16 mouse cellular contexts compared by ENCODE assay signal in genomic region chr5:105138906-105139305, GRCm38 (mm10). TPM values are rescaled to one million over a fixed set of nuclear protein-coding genes. Genes with fewer than 3 reads are reported as not detected.
DNase-seq lines count a peak whose midpoint lies in the region; ATAC-seq and TF ChIP-seq lines count a peak whose summit lies in the region.
"Had no signal": no experiment of that assay in that cellular context is flagged by ENCODE, and none has a peak within 500 bp of the region (broad histone marks: within the 10 kb centered on the region; RNA-seq: fewer than 3 reads in every experiment).

No protein-coding gene starts in this region.

- no peaks in the 10 kb centered on the region for H3K9me3 ChIP-seq in heart, embryonic 11.5 days (replicated peaks; ENCODE audit: control insufficient read depth, low read length)
- H3K9me3 ChIP-seq: embryonic facial prominence, embryonic 10.5 days; limb, embryonic 12.5 days; lung, embryonic 15.5 days; neural tube, embryonic 15.5 days had no signal

- H3K4me2 ChIP-seq in heart, embryonic 11.5 days = peak overlapping the region; percentile 35; the same call in 1 of the 2 replicates
- H3K4me2 ChIP-seq: hindbrain, embryonic 14.5 days; limb, embryonic 12.5 days; lung, embryonic 15.5 days; neural tube, embryonic 15.5 days had no signal

- no peak for DNase-seq in heart, postnatal 25 days (ENCODE audit: low spot score)
- peak; percentile 13 for DNase-seq in testis, postnatal 14 days (ENCODE audit: low spot score)
- DNase-seq in testis, postnatal 10 days (ENCODE audit: low spot score) = no peak
- DNase-seq in splenic B cell, adult 2 months (ENCODE audit: low read depth, low spot score) = peak; percentile 18
- DNase-seq in frontal cortex, postnatal 10 days (ENCODE audit: low spot score in 2 of 2) = no peak
- DNase-seq: cerebellum, postnatal 25 days; gastrocnemius, postnatal 36 days had no signal

- H3K9ac ChIP-seq in heart, embryonic 11.5 days (ENCODE audit: low read depth, low read length) = no peak overlapping the region
- H3K9ac ChIP-seq: hindbrain, embryonic 14.5 days; limb, embryonic 12.5 days; lung, embryonic 15.5 days; neural tube, embryonic 15.5 days had no signal

- WGBS in heart, embryonic 11.5 days (ENCODE audit: insufficient replicate concordance) = 57% methylated on average over 1 of the region's 1 CpGs
- 72% methylated on average over 1 of the region's 1 CpGs for WGBS in bone marrow, adult 2 months

- ATAC-seq in heart, embryonic 11.5 days (replicated peaks; ENCODE audit: insufficient number of reproducible peaks, low FRiP score, low TSS enrichment) = no peak
- ATAC-seq: Patski had no signal

- H3K27ac ChIP-seq in heart, embryonic 11.5 days (ENCODE audit: low read depth, low read length) = 0 out of 2 replicates have a peak overlapping the region, but pooled peaks have one; percentile 15
- H3K27ac ChIP-seq in bone marrow, adult 2 months (ENCODE audit: control insufficient read depth, insufficient read depth, low read depth, low read length, poor library complexity) = no peak overlapping the region; the same call in 1 of the 2 replicates
- H3K27ac ChIP-seq: embryonic facial prominence, embryonic 10.5 days; hindbrain, embryonic 14.5 days; limb, embryonic 12.5 days; lung, embryonic 15.5 days; neural tube, embryonic 15.5 days had no signal

- TF ChIP-seq POLR2A in bone marrow, adult 2 months (IDR thresholded peaks at IDR 0.05; ENCODE audit: borderline replicate concordance, control insufficient read depth, low read depth, low read length) = no peak

- no peaks in the 10 kb centered on the region for H3K4me1 ChIP-seq in heart, embryonic 11.5 days (ENCODE audit: control insufficient read depth, insufficient read depth, low read length)
- H3K4me1 ChIP-seq in bone marrow, adult 2 months (ENCODE audit: control insufficient read depth, insufficient read depth, low read length) = no peaks in the 10 kb centered on the region
- H3K4me1 ChIP-seq: embryonic facial prominence, embryonic 10.5 days; limb, embryonic 12.5 days; lung, embryonic 15.5 days; neural tube, embryonic 15.5 days had no signal

- TF ChIP-seq CTCF in bone marrow, adult 2 months (IDR thresholded peaks at IDR 0.05; ENCODE audit: control insufficient read depth, insufficient read depth, low read length) = no peak

- H3K4me3 ChIP-seq in heart, embryonic 11.5 days (ENCODE audit: low read depth, low read length) = 0 out of 2 replicates have a peak overlapping the region, but pooled peaks have one; percentile 8
- H3K4me3 ChIP-seq in bone marrow, adult 2 months (replicated peaks; ENCODE audit: control insufficient read depth, low read depth, low read length) = peak overlapping the region; percentile 40
- H3K4me3 ChIP-seq: embryonic facial prominence, embryonic 10.5 days; limb, embryonic 12.5 days; lung, embryonic 15.5 days; neural tube, embryonic 15.5 days had no signal

- H3K36me3 ChIP-seq in heart, embryonic 11.5 days (ENCODE audit: control insufficient read depth, insufficient read depth, low read length) = no peaks in the 10 kb centered on the region
- no peaks in the 10 kb centered on the region; the same call in 1 of the 2 replicates for H3K36me3 ChIP-seq in splenic B cell, adult 2 months (ENCODE audit: control insufficient read depth, insufficient read depth, low read length, poor library complexity, severe bottlenecking)
- H3K36me3 ChIP-seq: embryonic facial prominence, embryonic 10.5 days; limb, embryonic 12.5 days; lung, embryonic 15.5 days; neural tube, embryonic 15.5 days had no signal

- no peaks in the 10 kb centered on the region for H3K27me3 ChIP-seq in heart, embryonic 11.5 days (ENCODE audit: control insufficient read depth, insufficient read depth, low read length)
- H3K27me3 ChIP-seq in splenic B cell, adult 2 months (ENCODE audit: control insufficient read depth, insufficient read depth, low read length, poor library complexity, severe bottlenecking) = no peaks in the 10 kb centered on the region
- H3K27me3 ChIP-seq: limb, embryonic 12.5 days; lung, embryonic 15.5 days; neural tube, embryonic 15.5 days; Patski had no signal

- intact Hi-C loops in heart, postnatal 25 days (cut with DNase I) = no loop called here

RNA-seq across cellular contexts. Expression of gene Gbp9, which starts 0.4 kb away (rescaled TPM):
- 3.4 and 3.9 TPM in 2 replicates for polyA plus RNA-seq in heart, embryonic 11.5 days (2014; fragmentation: Nextera tagmentation; extraction: Ambion mirVana)
- total RNA-seq in heart, postnatal 25 days (2021) = 1 to 10 TPM; 7.5 to 8.7 TPM
- polyA plus RNA-seq in bone marrow, adult 2 months (2011; ENCODE audit: insufficient read depth, insufficient read length, low replicate concordance, missing spikeins) = 10.5 and 14.5 TPM in 2 replicates
- polyA plus RNA-seq: C2C12 had no signal

RNA-seq across cellular contexts. Expression of gene Gbp8, which starts 0.4 kb away (rescaled TPM):
- 0.93 and 1.6 TPM in 2 replicates for polyA plus RNA-seq in heart, embryonic 11.5 days (2014; fragmentation: Nextera tagmentation; extraction: Ambion mirVana)
- under 1 TPM; 0.14 to 0.16 TPM for total RNA-seq in heart, postnatal 25 days (2021)
- polyA plus RNA-seq in bone marrow, adult 2 months (2011; ENCODE audit: insufficient read depth, insufficient read length, low replicate concordance, missing spikeins) = 5.5 and 11.3 TPM in 2 replicates
- polyA plus RNA-seq: C2C12; limb, embryonic 12.5 days had no signal

RNA-seq across cellular contexts. Expression of gene Gbp4, which starts 0.5 kb away (rescaled TPM):
- polyA plus RNA-seq in heart, embryonic 11.5 days (2014; fragmentation: Nextera tagmentation; extraction: Ambion mirVana) = 4.4 and 7.6 TPM in 2 replicates
- 1 to 10 TPM; 4.5 to 7.3 TPM for total RNA-seq in heart, postnatal 25 days (2021)
- 3.6 and 4.6 TPM in 2 replicates for polyA plus RNA-seq in bone marrow, adult 2 months (2011; ENCODE audit: insufficient read depth, insufficient read length, low replicate concordance, missing spikeins)
- polyA plus RNA-seq: C2C12 had no signal

Comparison
In these comparisons a context has a peak if more than half of its experiments do, and no peak if none do; other contexts are left out.
1. DNase-seq: peak in testis, postnatal 14 days (single experiment) and splenic B cell, adult 2 months (single experiment); none in heart, postnatal 25 days (single experiment), testis, postnatal 10 days (single experiment) and frontal cortex, postnatal 10 days (0 of 2).